Mouse (Mus musculus) limb, embryonic 13.5 days (tissue): ENCODE results near the gene Dnajc10. TPM values are rescaled to one million over a fixed set of nuclear protein-coding genes. Genes with fewer than 3 reads are reported as not detected.

ENCODE experiments used
- polyA plus RNA-seq: library from polyadenylated mRNA; unstranded; fragments of >200 nt; fragmentation: Nextera tagmentation; extraction: Ambion mirVana; gene quantifications from 2 replicates; pipeline ENCODE4 v1.2.1, GENCODE M21; 2015

The Dnajc10 gene
- polyA plus RNA-seq, 1 experiment from 2014 or later: 84.3 TPM

Other genes starting within 250 kb of the Dnajc10 start
- gene Pde1a, start 186.0 kb upstream of the Dnajc10 start, polyA plus RNA-seq: 5.0 and 5.9 TPM in 2 replicates
- gene Prdx6b, start 23.0 kb upstream of the Dnajc10 start, polyA plus RNA-seq: not detected in 2 replicates
- gene Frzb, start 132.2 kb downstream of the Dnajc10 start, polyA plus RNA-seq: 19.5 and 25.2 TPM in 2 replicates